Mouse (Mus musculus): Measurements from ENCODE around the gene Car11. TPM values are rescaled to one million over a fixed set of nuclear protein-coding genes. Genes with fewer than 3 reads are reported as not detected.

Gene Car11
- polyA plus RNA-seq, 1 experiment from 2014 or later: 64.4 TPM

- 95% methylated on average over 11 of the region's 11 CpGs for WGBS
- Histone ChIP-seq H3K9me3 (ENCODE audit: control insufficient read depth, low read length) (no peaks in the 10 kb centered on the region), H3K4me3 (replicated peaks; ENCODE audit: low read length) (no peak overlapping the region), H3K9ac (replicated peaks; ENCODE audit: low read depth, low read length) (no peak overlapping the region), H3K27me3 (replicated peaks; ENCODE audit: control insufficient read depth, insufficient read depth, low read length) (peaks cover 17% of the 10 kb centered on the region), H3K27ac (ENCODE audit: low read length) (no peak overlapping the region), H3K36me3 (ENCODE audit: control insufficient read depth, insufficient read depth) (no peaks in the 10 kb centered on the region), H3K4me1 (replicated peaks; ENCODE audit: control insufficient read depth, insufficient read depth, low read length) (peaks cover 56% of the 10 kb centered on the region), H3K4me2 (ENCODE audit: low read length) (no peak overlapping the region)
- no peak for ATAC-seq
These were observed 2.7 kb downstream of the Car11 start for GRCm38 (mm10) chr7:45702316-45702715.

GRCm38 (mm10) chr7:45702809-45703520, 3.3 kb downstream of the Car11 start:
- H3K4me2 ChIP-seq (ENCODE audit: low read length): peak overlapping the region; percentile 97
- no peak overlapping the region; the same call in 1 of the 2 replicates for H3K9ac ChIP-seq (replicated peaks; ENCODE audit: low read depth, low read length)
- H3K4me3 ChIP-seq (replicated peaks; ENCODE audit: low read length): no peak overlapping the region
- 89% methylated on average over 17 of the region's 17 CpGs for WGBS
- no peak for ATAC-seq
- peaks cover 63% of the 10 kb centered on the region for H3K4me1 ChIP-seq (replicated peaks; ENCODE audit: control insufficient read depth, insufficient read depth, low read length)
- H3K27ac ChIP-seq (ENCODE audit: low read length): no peak overlapping the region
- H3K27me3 ChIP-seq (replicated peaks; ENCODE audit: control insufficient read depth, insufficient read depth, low read length): peaks cover 15% of the 10 kb centered on the region
- no peaks in the 10 kb centered on the region for H3K36me3 ChIP-seq (ENCODE audit: control insufficient read depth, insufficient read depth)
- H3K9me3 ChIP-seq (ENCODE audit: control insufficient read depth, low read length): no peaks in the 10 kb centered on the region

GRCm38 (mm10) chr7:45703521-45704033, 3.9 kb downstream of the Car11 start:
- no peak for ATAC-seq
- Histone ChIP-seq H3K9me3 (ENCODE audit: control insufficient read depth, low read length) (no peaks in the 10 kb centered on the region), H3K27ac (ENCODE audit: low read length) (peak overlapping the region; percentile 74), H3K4me1 (replicated peaks; ENCODE audit: control insufficient read depth, insufficient read depth, low read length) (peaks cover 69% of the 10 kb centered on the region), H3K27me3 (replicated peaks; ENCODE audit: control insufficient read depth, insufficient read depth, low read length) (peaks cover 11% of the 10 kb centered on the region), H3K4me2 (ENCODE audit: low read length) (peak overlapping the region; percentile 97), H3K36me3 (ENCODE audit: control insufficient read depth, insufficient read depth) (no peaks in the 10 kb centered on the region), H3K9ac (replicated peaks; ENCODE audit: low read depth, low read length) (peak overlapping the region; percentile 47), H3K4me3 (replicated peaks; ENCODE audit: low read length) (peak overlapping the region; percentile 55)
- WGBS: 33% methylated on average over 12 of the region's 12 CpGs

GRCm38 (mm10) chr7:45704046-45704559, 4.5 kb downstream of the Car11 start:
- peaks cover 74% of the 10 kb centered on the region for H3K4me1 ChIP-seq (replicated peaks; ENCODE audit: control insufficient read depth, insufficient read depth, low read length)
- peak overlapping the region; percentile 47 for H3K9ac ChIP-seq (replicated peaks; ENCODE audit: low read depth, low read length)
- no peaks in the 10 kb centered on the region for H3K36me3 ChIP-seq (ENCODE audit: control insufficient read depth, insufficient read depth)
- ATAC-seq: peak; percentile 39
- no peaks in the 10 kb centered on the region for H3K9me3 ChIP-seq (ENCODE audit: control insufficient read depth, low read length)
- peak overlapping the region; percentile 74 for H3K27ac ChIP-seq (ENCODE audit: low read length)
- peaks cover 8% of the 10 kb centered on the region for H3K27me3 ChIP-seq (replicated peaks; ENCODE audit: control insufficient read depth, insufficient read depth, low read length)
- WGBS: under 1% methylated on average over 13 of the region's 13 CpGs
- H3K4me3 ChIP-seq (replicated peaks; ENCODE audit: low read length): peak overlapping the region; percentile 55
- H3K4me2 ChIP-seq (ENCODE audit: low read length): peak overlapping the region; percentile 97

- peak; percentile 86 for ATAC-seq
- Histone ChIP-seq H3K4me2 (ENCODE audit: low read length) (peak within 1 kb of the TSS; percentile 97), H3K27ac (ENCODE audit: low read length) (peak within 1 kb of the TSS; percentile 74), H3K27me3 (replicated peaks; ENCODE audit: control insufficient read depth, insufficient read depth, low read length) (peaks cover 4% of the 10 kb centered on the region; the same call in 1 of the 2 replicates), H3K4me3 (replicated peaks; ENCODE audit: low read length) (peak within 1 kb of the TSS; percentile 55), H3K4me1 (replicated peaks; ENCODE audit: control insufficient read depth, insufficient read depth, low read length) (peaks cover 75% of the 10 kb centered on the region), H3K9me3 (ENCODE audit: control insufficient read depth, low read length) (no peaks in the 10 kb centered on the region), H3K36me3 (ENCODE audit: control insufficient read depth, insufficient read depth) (no peaks in the 10 kb centered on the region), H3K9ac (replicated peaks; ENCODE audit: low read depth, low read length) (peak within 1 kb of the TSS; percentile 56)
- 0% methylated on average over 36 of the region's 36 CpGs for WGBS
These were observed 5.2 kb downstream of the Car11 start, which contains the start of gene Dbp for GRCm38 (mm10) chr7:45704730-45705442. TSS of gene Dbp (plus strand) at chr7:45705088.

GRCm38 (mm10) chr7:45705443-45705864, 5.8 kb downstream of the Car11 start:
- H3K27me3 ChIP-seq (replicated peaks; ENCODE audit: control insufficient read depth, insufficient read depth, low read length): peaks cover 2% of the 10 kb centered on the region; the same call in 1 of the 2 replicates
- H3K27ac ChIP-seq (ENCODE audit: low read length): peak overlapping the region; percentile 60; the same call in 1 of the 2 replicates
- peak overlapping the region; percentile 55 for H3K4me3 ChIP-seq (replicated peaks; ENCODE audit: low read length)
- peak overlapping the region; percentile 56 for H3K9ac ChIP-seq (replicated peaks; ENCODE audit: low read depth, low read length)
- H3K9me3 ChIP-seq (ENCODE audit: control insufficient read depth, low read length): no peaks in the 10 kb centered on the region
- 0% methylated on average over 21 of the region's 21 CpGs for WGBS
- H3K36me3 ChIP-seq (ENCODE audit: control insufficient read depth, insufficient read depth): 0 out of 2 replicates have a peak, but pooled peaks cover under 1% of the 10 kb centered on the region
- ATAC-seq: no peak
- H3K4me1 ChIP-seq (replicated peaks; ENCODE audit: control insufficient read depth, insufficient read depth, low read length): peaks cover 69% of the 10 kb centered on the region
- peak overlapping the region; percentile 97 for H3K4me2 ChIP-seq (ENCODE audit: low read length)

- Histone ChIP-seq H3K9me3 (ENCODE audit: control insufficient read depth, low read length) (no peaks in the 10 kb centered on the region), H3K36me3 (ENCODE audit: control insufficient read depth, insufficient read depth) (peaks cover 4% of the 10 kb centered on the region; the same call in 1 of the 2 replicates), H3K27me3 (replicated peaks; ENCODE audit: control insufficient read depth, insufficient read depth, low read length) (no peaks in the 10 kb centered on the region), H3K9ac (replicated peaks; ENCODE audit: low read depth, low read length) (peak overlapping the region; percentile 76), H3K27ac (ENCODE audit: low read length) (no peak overlapping the region), H3K4me2 (ENCODE audit: low read length) (peak overlapping the region; percentile 97), H3K4me3 (replicated peaks; ENCODE audit: low read length) (peak overlapping the region; percentile 55), H3K4me1 (replicated peaks; ENCODE audit: control insufficient read depth, insufficient read depth, low read length) (peaks cover 66% of the 10 kb centered on the region)
- WGBS: 0% methylated on average over 7 of the region's 7 CpGs
- ATAC-seq: no peak
These were observed 6.2 kb downstream of the Car11 start for GRCm38 (mm10) chr7:45705873-45706281.

- Histone ChIP-seq H3K27ac (ENCODE audit: low read length) (peak overlapping the region; percentile 25; the same call in 1 of the 2 replicates), H3K4me3 (replicated peaks; ENCODE audit: low read length) (peak overlapping the region; percentile 55), H3K4me1 (replicated peaks; ENCODE audit: control insufficient read depth, insufficient read depth, low read length) (peaks cover 57% of the 10 kb centered on the region), H3K36me3 (ENCODE audit: control insufficient read depth, insufficient read depth) (peaks cover 13% of the 10 kb centered on the region), H3K27me3 (replicated peaks; ENCODE audit: control insufficient read depth, insufficient read depth, low read length) (no peaks in the 10 kb centered on the region), H3K9me3 (ENCODE audit: control insufficient read depth, low read length) (no peaks in the 10 kb centered on the region), H3K4me2 (ENCODE audit: low read length) (peak overlapping the region; percentile 97), H3K9ac (replicated peaks; ENCODE audit: low read depth, low read length) (peak overlapping the region; percentile 76)
- ATAC-seq: no peak
- WGBS: 0% methylated on average over 44 of the region's 45 CpGs
These were observed 7.1 kb downstream of the Car11 start for GRCm38 (mm10) chr7:45706721-45707241.
